Mouse (Mus musculus) gastrocnemius, postnatal 25 days (tissue): ENCODE results near the gene Vstm5. TPM values are rescaled to one million over a fixed set of nuclear protein-coding genes. Genes with fewer than 3 reads are reported as not detected.

Source experiments
- total RNA-seq, 2 experiments: library from RNA; stranded (reverse); gene quantifications; 1 replicate in 1 of 2; 2 replicates in 1 of 2; pipeline ENCODE4 v1.2.3; 2021

Vstm5 gene
- total RNA-seq, 2 experiments from 2014 or later: not detected

Other genes with a start within 250 kb of the Vstm5 start
- 10 to 100 TPM; 36.8 to 41.0 TPM for gene Panx1, start 193.6 kb upstream of the Vstm5 start, total RNA-seq
- gene Hephl1, start 126.9 kb upstream of the Vstm5 start, total RNA-seq: under 1 TPM; 0.27 to 0.74 TPM
- 1 to 10 TPM; 8.1 to 9.4 TPM for gene Med17, start 40.9 kb downstream of the Vstm5 start, total RNA-seq
- 10 to 100 TPM; 65.4 to 80.6 TPM for gene Taf1d, start 67.2 kb downstream of the Vstm5 start, total RNA-seq
- gene 4931406C07Rik, start 67.4 kb downstream of the Vstm5 start, total RNA-seq: 1 to 10 TPM; 2.5 to 7.3 TPM
- 1 to 10 TPM; 5.9 to 6.1 TPM for gene Cep295, start 118.7 kb downstream of the Vstm5 start, total RNA-seq